Mouse (Mus musculus) lung, embryonic 16.5 days (tissue): ENCODE measurements around the gene Cisd3. TPM values are rescaled to one million over a fixed set of nuclear protein-coding genes. Genes with fewer than 3 reads are reported as not detected.

Experiments used
- ATAC-seq: fragments of 200-750 bp; cut with Nextera tagmentation; 2 replicates; pipeline ENCODE4 v1.8.0; 2017; ENCODE audit warnings: low read depth, mild to moderate bottlenecking, moderate library complexity
- H3K27ac ChIP-seq: fragments of 300-500 bp; sonication (generic); 2 replicates; pipeline ENCODE4 v1.5.1; 2014; ENCODE audit warnings: mild to moderate bottlenecking, control low read depth, low read length
- H3K27me3 ChIP-seq: fragments of 300-500 bp; sonication (generic); 2 replicates; pipeline ENCODE4 v1.6.1; 2014; ENCODE audit warnings: low read depth, low read length, mixed read lengths; ENCODE audit not compliant: control insufficient read depth, insufficient read depth
- H3K36me3 ChIP-seq: fragments of 300-500 bp; sonication (generic); 2 replicates; pipeline ENCODE4 v1.6.1; 2014; ENCODE audit warnings: low read length; ENCODE audit not compliant: control insufficient read depth, insufficient read depth
- H3K4me1 ChIP-seq: fragments of 300-500 bp; sonication (generic); replicated peaks from 2 replicates; pipeline ENCODE4 v1.6.1; 2014; ENCODE audit warnings: low read length, mixed read lengths; ENCODE audit not compliant: control insufficient read depth, insufficient read depth
- H3K4me2 ChIP-seq: fragments of 300-500 bp; sonication (generic); 2 replicates; pipeline ENCODE4 v1.6.1; 2014; ENCODE audit warnings: low read depth, low read length, control low read depth
- H3K4me3 ChIP-seq: fragments of 300-500 bp; sonication (generic); 2 replicates; pipeline ENCODE4 v1.5.1; 2014; ENCODE audit warnings: mild to moderate bottlenecking, low read length, control low read depth
- H3K9ac ChIP-seq: fragments of 300-500 bp; sonication (generic); 2 replicates; pipeline ENCODE4 v1.6.1; 2014; ENCODE audit warnings: low read length, control low read depth
- H3K9me3 ChIP-seq: fragments of 300-500 bp; sonication (generic); 2 replicates; pipeline ENCODE4 v1.6.1; 2016; ENCODE audit warnings: low read length; ENCODE audit not compliant: control insufficient read depth
- WGBS: fragments of 180-500 bp; shearing (Covaris S2); extraction: QIAGEN DNeasy Blood & Tissue Kit; methylation state at CpG from one replicate; pipeline ENCODE4 v1.1.7; 2014; 5-methylcytosine and 5-hydroxymethylcytosine counted together
- polyA plus RNA-seq: library from polyadenylated mRNA; unstranded; fragments of >200 nt; fragmentation: Nextera tagmentation; extraction: Ambion mirVana; gene quantifications from 2 replicates; pipeline ENCODE4 v1.2.1, GENCODE M21; 2015

Gene Cisd3
- polyA plus RNA-seq, 1 experiment from 2014 or later: 57.5 TPM

GRCm38 (mm10) chr11:97714356-97714755, 28.7 kb downstream of the Cisd3 start:
- Histone ChIP-seq H3K9ac (no peak overlapping the region), H3K36me3 (peaks cover 29% of the 10 kb centered on the region), H3K27ac (no peak overlapping the region), H3K4me3 (no peak overlapping the region), H3K4me1 (no peaks in the 10 kb centered on the region), H3K27me3 (no peaks in the 10 kb centered on the region), H3K4me2 (no peak overlapping the region), H3K9me3 (no peaks in the 10 kb centered on the region)
- WGBS: 98% methylated on average over 3 of the region's 3 CpGs
- ATAC-seq: no peak

- Histone ChIP-seq H3K4me1 (no peaks in the 10 kb centered on the region), H3K36me3 (peaks cover 32% of the 10 kb centered on the region), H3K4me2 (no peak overlapping the region), H3K9me3 (no peaks in the 10 kb centered on the region), H3K4me3 (no peak overlapping the region), H3K27ac (no peak overlapping the region), H3K9ac (no peak overlapping the region), H3K27me3 (no peaks in the 10 kb centered on the region)
- 79% methylated on average over 14 of the region's 14 CpGs for WGBS
- peak; percentile 47; the same call in 1 of the 2 replicates for ATAC-seq
Measured at GRCm38 (mm10) chr11:97714784-97715760, 29.4 kb downstream of the Cisd3 start.

GRCm38 (mm10) chr11:97716021-97716420, 30.4 kb downstream of the Cisd3 start:
- no peak overlapping the region for H3K4me2 ChIP-seq

GRCm38 (mm10) chr11:97717369-97718280, 32.0 kb downstream of the Cisd3 start:
- Histone ChIP-seq H3K9me3 (no peaks in the 10 kb centered on the region), H3K4me3 (no peak overlapping the region), H3K9ac (no peak overlapping the region), H3K27ac (no peak overlapping the region), H3K27me3 (no peaks in the 10 kb centered on the region), H3K36me3 (peaks cover 52% of the 10 kb centered on the region), H3K4me1 (no peaks in the 10 kb centered on the region), H3K4me2 (no peak overlapping the region)
- ATAC-seq: no peak
- WGBS: 77% methylated on average over 26 of the region's 26 CpGs

More at GRCm38 (mm10) chr11:97716021-97716420, 30.4 kb downstream of the Cisd3 start:
- H3K9ac ChIP-seq: no peak overlapping the region
- ATAC-seq: no peak
- H3K27ac ChIP-seq: no peak overlapping the region
- H3K27me3 ChIP-seq: no peaks in the 10 kb centered on the region
- H3K4me1 ChIP-seq: no peaks in the 10 kb centered on the region
- WGBS: 82% methylated on average over 8 of the region's 8 CpGs
- no peak overlapping the region for H3K4me3 ChIP-seq
- peaks cover 41% of the 10 kb centered on the region for H3K36me3 ChIP-seq
- H3K9me3 ChIP-seq: no peaks in the 10 kb centered on the region

GRCm38 (mm10) chr11:97718281-97718860, 32.7 kb downstream of the Cisd3 start:
- H3K36me3 ChIP-seq: peaks cover 51% of the 10 kb centered on the region
- H3K9ac ChIP-seq: no peak overlapping the region
- H3K4me1 ChIP-seq: no peaks in the 10 kb centered on the region
- no peak overlapping the region for H3K4me2 ChIP-seq
- no peaks in the 10 kb centered on the region for H3K9me3 ChIP-seq
- H3K4me3 ChIP-seq: no peak overlapping the region
- ATAC-seq: no peak
- no peaks in the 10 kb centered on the region for H3K27me3 ChIP-seq
- 66% methylated on average over 15 of the region's 15 CpGs for WGBS
- H3K27ac ChIP-seq: no peak overlapping the region

GRCm38 (mm10) chr11:97719041-97719440, 33.4 kb downstream of the Cisd3 start:
- Histone ChIP-seq H3K27me3 (no peaks in the 10 kb centered on the region), H3K9ac (no peak overlapping the region), H3K4me1 (no peaks in the 10 kb centered on the region), H3K4me2 (no peak overlapping the region), H3K27ac (no peak overlapping the region), H3K36me3 (peaks cover 46% of the 10 kb centered on the region), H3K9me3 (no peaks in the 10 kb centered on the region), H3K4me3 (no peak overlapping the region)
- ATAC-seq: no peak
- 83% methylated on average over 4 of the region's 4 CpGs for WGBS

GRCm38 (mm10) chr11:97721338-97721737, 35.7 kb downstream of the Cisd3 start:
- H3K4me1 ChIP-seq: no peaks in the 10 kb centered on the region
- no peak overlapping the region for H3K4me2 ChIP-seq
- H3K27me3 ChIP-seq: no peaks in the 10 kb centered on the region
- no peak overlapping the region for H3K9ac ChIP-seq
- no peaks in the 10 kb centered on the region for H3K9me3 ChIP-seq
- no peak overlapping the region for H3K4me3 ChIP-seq
- ATAC-seq: no peak
- H3K36me3 ChIP-seq: peaks cover 51% of the 10 kb centered on the region
- WGBS: 92% methylated on average over 4 of the region's 4 CpGs
- H3K27ac ChIP-seq: no peak overlapping the region

- peak; percentile 76 for ATAC-seq
- Histone ChIP-seq H3K36me3 (peaks cover 57% of the 10 kb centered on the region), H3K27me3 (no peaks in the 10 kb centered on the region), H3K9ac (no peak overlapping the region), H3K4me2 (no peak overlapping the region), H3K4me1 (no peaks in the 10 kb centered on the region), H3K4me3 (no peak overlapping the region), H3K9me3 (no peaks in the 10 kb centered on the region), H3K27ac (no peak overlapping the region)
- WGBS: 72% methylated on average over 7 of the region's 7 CpGs
Measured at GRCm38 (mm10) chr11:97723709-97724108, 38.1 kb downstream of the Cisd3 start.
